Mouse (Mus musculus): ENCODE measurements around the gene Slc9a1. TPM values are rescaled to one million over a fixed set of nuclear protein-coding genes. Genes with fewer than 3 reads are reported as not detected.

Gene Slc9a1
- polyA plus RNA-seq, 1 experiment from 2014 or later: 6.9 TPM

GRCm38 (mm10) chr4:133432560-133433171 is 63.2 kb downstream of the Slc9a1 start:
- no peaks in the 10 kb centered on the region for H3K27me3 ChIP-seq (ENCODE audit: control insufficient read depth, insufficient read depth, low read length)
- no peak overlapping the region for H3K4me3 ChIP-seq (ENCODE audit: low read depth, low read length)
- ATAC-seq (ENCODE audit: insufficient read depth, low FRiP score, low TSS enrichment): no peak; the same call in 1 of the 2 replicates
- WGBS: 27% methylated on average over 17 of the region's 17 CpGs
- H3K36me3 ChIP-seq (ENCODE audit: control insufficient read depth, insufficient read depth, low read length): no peaks in the 10 kb centered on the region
- H3K4me2 ChIP-seq (ENCODE audit: low read depth): no peak overlapping the region
- H3K27ac ChIP-seq (ENCODE audit: low read depth, low read length): no peak overlapping the region
- H3K9ac ChIP-seq (ENCODE audit: low read length): peak overlapping the region; percentile 1; the same call in 1 of the 2 replicates
- DNase-seq (ENCODE audit: low spot score): peak; percentile 59
- H3K4me1 ChIP-seq (ENCODE audit: control insufficient read depth, insufficient read depth, low read length): no peaks in the 10 kb centered on the region
- H3K9me3 ChIP-seq (ENCODE audit: control insufficient read depth, low read length): no peaks in the 10 kb centered on the region

- Histone ChIP-seq H3K9me3 (ENCODE audit: control insufficient read depth, low read length) (no peaks in the 10 kb centered on the region), H3K4me2 (ENCODE audit: low read depth) (no peak overlapping the region), H3K36me3 (ENCODE audit: control insufficient read depth, insufficient read depth, low read length) (no peaks in the 10 kb centered on the region), H3K27me3 (ENCODE audit: control insufficient read depth, insufficient read depth, low read length) (no peaks in the 10 kb centered on the region), H3K27ac (ENCODE audit: low read depth, low read length) (no peak overlapping the region), H3K9ac (ENCODE audit: low read length) (no peak overlapping the region), H3K4me3 (ENCODE audit: low read depth, low read length) (no peak overlapping the region), H3K4me1 (ENCODE audit: control insufficient read depth, insufficient read depth, low read length) (peaks cover 7% of the 10 kb centered on the region)
- 92% methylated on average over 11 of the region's 11 CpGs for WGBS
- ATAC-seq (ENCODE audit: insufficient read depth, low FRiP score, low TSS enrichment): no peak
- no peak for DNase-seq (ENCODE audit: low spot score)
Measured at GRCm38 (mm10) chr4:133435921-133436320, 66.4 kb downstream of the Slc9a1 start.

- WGBS: 7% methylated on average over 17 of the region's 17 CpGs
- H3K9me3 ChIP-seq (ENCODE audit: control insufficient read depth, low read length): no peaks in the 10 kb centered on the region
- ATAC-seq (ENCODE audit: insufficient read depth, low FRiP score, low TSS enrichment): peak; percentile 79
- peak overlapping the region; percentile 37 for H3K9ac ChIP-seq (ENCODE audit: low read length)
- H3K4me1 ChIP-seq (ENCODE audit: control insufficient read depth, insufficient read depth, low read length): peaks cover 7% of the 10 kb centered on the region
- no peaks in the 10 kb centered on the region for H3K27me3 ChIP-seq (ENCODE audit: control insufficient read depth, insufficient read depth, low read length)
- peak; percentile 75 for DNase-seq (ENCODE audit: low spot score)
- H3K36me3 ChIP-seq (ENCODE audit: control insufficient read depth, insufficient read depth, low read length): no peaks in the 10 kb centered on the region
- 0 out of 2 replicates have a peak overlapping the region, but pooled peaks have one; percentile 15 for H3K4me3 ChIP-seq (ENCODE audit: low read depth, low read length)
- peak overlapping the region; percentile 85 for H3K27ac ChIP-seq (ENCODE audit: low read depth, low read length)
- peak overlapping the region; percentile 52 for H3K4me2 ChIP-seq (ENCODE audit: low read depth)
Measured at GRCm38 (mm10) chr4:133439460-133440376, 70.2 kb downstream of the Slc9a1 start.

- WGBS: 6% methylated on average over 6 of the region's 6 CpGs
- Histone ChIP-seq H3K36me3 (ENCODE audit: control insufficient read depth, insufficient read depth, low read length) (no peaks in the 10 kb centered on the region), H3K4me1 (ENCODE audit: control insufficient read depth, insufficient read depth, low read length) (peaks cover 7% of the 10 kb centered on the region), H3K9ac (ENCODE audit: low read length) (peak overlapping the region; percentile 37), H3K4me3 (ENCODE audit: low read depth, low read length) (0 out of 2 replicates have a peak overlapping the region, but pooled peaks have one; percentile 15), H3K9me3 (ENCODE audit: control insufficient read depth, low read length) (no peaks in the 10 kb centered on the region), H3K4me2 (ENCODE audit: low read depth) (peak overlapping the region; percentile 52), H3K27ac (ENCODE audit: low read depth, low read length) (peak overlapping the region; percentile 85), H3K27me3 (ENCODE audit: control insufficient read depth, insufficient read depth, low read length) (no peaks in the 10 kb centered on the region)
- ATAC-seq (ENCODE audit: insufficient read depth, low FRiP score, low TSS enrichment) (peak; percentile 61; the same call in 1 of the 2 replicates), DNase-seq (ENCODE audit: low spot score) (peak; percentile 63)
Measured at GRCm38 (mm10) chr4:133440377-133440795, 70.9 kb downstream of the Slc9a1 start.

GRCm38 (mm10) chr4:133442194-133442593 is 72.7 kb downstream of the Slc9a1 start:
- Histone ChIP-seq H3K4me2 (ENCODE audit: low read depth) (no peak overlapping the region), H3K27me3 (ENCODE audit: control insufficient read depth, insufficient read depth, low read length) (no peaks in the 10 kb centered on the region), H3K4me3 (ENCODE audit: low read depth, low read length) (no peak overlapping the region), H3K9me3 (ENCODE audit: control insufficient read depth, low read length) (no peaks in the 10 kb centered on the region), H3K36me3 (ENCODE audit: control insufficient read depth, insufficient read depth, low read length) (no peaks in the 10 kb centered on the region), H3K27ac (ENCODE audit: low read depth, low read length) (no peak overlapping the region), H3K9ac (ENCODE audit: low read length) (no peak overlapping the region), H3K4me1 (ENCODE audit: control insufficient read depth, insufficient read depth, low read length) (peaks cover 7% of the 10 kb centered on the region)
- WGBS: 48% methylated on average over 3 of the region's 3 CpGs
- ATAC-seq (ENCODE audit: insufficient read depth, low FRiP score, low TSS enrichment) (no peak), DNase-seq (ENCODE audit: low spot score) (no peak)

GRCm38 (mm10) chr4:133443085-133443484 is 73.6 kb downstream of the Slc9a1 start:
- Histone ChIP-seq H3K4me2 (ENCODE audit: low read depth) (no peak overlapping the region), H3K9ac (ENCODE audit: low read length) (no peak overlapping the region; the same call in 1 of the 2 replicates), H3K27me3 (ENCODE audit: control insufficient read depth, insufficient read depth, low read length) (no peaks in the 10 kb centered on the region), H3K27ac (ENCODE audit: low read depth, low read length) (0 out of 2 replicates have a peak overlapping the region, but pooled peaks have one; percentile 35), H3K9me3 (ENCODE audit: control insufficient read depth, low read length) (no peaks in the 10 kb centered on the region), H3K36me3 (ENCODE audit: control insufficient read depth, insufficient read depth, low read length) (no peaks in the 10 kb centered on the region), H3K4me1 (ENCODE audit: control insufficient read depth, insufficient read depth, low read length) (peaks cover 7% of the 10 kb centered on the region), H3K4me3 (ENCODE audit: low read depth, low read length) (no peak overlapping the region)
- DNase-seq (ENCODE audit: low spot score) (no peak), ATAC-seq (ENCODE audit: insufficient read depth, low FRiP score, low TSS enrichment) (no peak)
- 53% methylated on average over 5 of the region's 5 CpGs for WGBS

- no peak for DNase-seq (ENCODE audit: low spot score)
- no peak overlapping the region for H3K4me2 ChIP-seq (ENCODE audit: low read depth)
- H3K4me1 ChIP-seq (ENCODE audit: control insufficient read depth, insufficient read depth, low read length): no peaks in the 10 kb centered on the region; the same call in 1 of the 2 replicates
- 81% methylated on average over 5 of the region's 5 CpGs for WGBS
- ATAC-seq (ENCODE audit: insufficient read depth, low FRiP score, low TSS enrichment): no peak
- H3K9me3 ChIP-seq (ENCODE audit: control insufficient read depth, low read length): no peaks in the 10 kb centered on the region
- H3K9ac ChIP-seq (ENCODE audit: low read length): no peak overlapping the region
- H3K27ac ChIP-seq (ENCODE audit: low read depth, low read length): no peak overlapping the region
- no peak overlapping the region for H3K4me3 ChIP-seq (ENCODE audit: low read depth, low read length)
- no peaks in the 10 kb centered on the region for H3K36me3 ChIP-seq (ENCODE audit: control insufficient read depth, insufficient read depth, low read length)
- H3K27me3 ChIP-seq (ENCODE audit: control insufficient read depth, insufficient read depth, low read length): no peaks in the 10 kb centered on the region
Measured at GRCm38 (mm10) chr4:133445727-133446126, 76.2 kb downstream of the Slc9a1 start.

- ATAC-seq (ENCODE audit: insufficient read depth, low FRiP score, low TSS enrichment): no peak
- WGBS: 61% methylated on average over 5 of the region's 5 CpGs
- Histone ChIP-seq H3K36me3 (ENCODE audit: control insufficient read depth, insufficient read depth, low read length) (no peaks in the 10 kb centered on the region), H3K4me3 (ENCODE audit: low read depth, low read length) (no peak overlapping the region), H3K4me2 (ENCODE audit: low read depth) (no peak overlapping the region), H3K27me3 (ENCODE audit: control insufficient read depth, insufficient read depth, low read length) (no peaks in the 10 kb centered on the region), H3K9me3 (ENCODE audit: control insufficient read depth, low read length) (no peaks in the 10 kb centered on the region), H3K27ac (ENCODE audit: low read depth, low read length) (no peak overlapping the region), H3K9ac (ENCODE audit: low read length) (no peak overlapping the region), H3K4me1 (ENCODE audit: control insufficient read depth, insufficient read depth, low read length) (no peaks in the 10 kb centered on the region; the same call in 1 of the 2 replicates)
- DNase-seq (ENCODE audit: low spot score): no peak
Measured at GRCm38 (mm10) chr4:133447366-133447765, 77.9 kb downstream of the Slc9a1 start.
